Mouse (Mus musculus): ENCODE measurements around the gene Pitx3. TPM values are rescaled to one million over a fixed set of nuclear protein-coding genes. Genes with fewer than 3 reads are reported as not detected.

Pitx3 gene
- 0.18 TPM in 1 of 2 replicates, not detected in the other for total RNA-seq (2012; rRNA removed)

DNA sequence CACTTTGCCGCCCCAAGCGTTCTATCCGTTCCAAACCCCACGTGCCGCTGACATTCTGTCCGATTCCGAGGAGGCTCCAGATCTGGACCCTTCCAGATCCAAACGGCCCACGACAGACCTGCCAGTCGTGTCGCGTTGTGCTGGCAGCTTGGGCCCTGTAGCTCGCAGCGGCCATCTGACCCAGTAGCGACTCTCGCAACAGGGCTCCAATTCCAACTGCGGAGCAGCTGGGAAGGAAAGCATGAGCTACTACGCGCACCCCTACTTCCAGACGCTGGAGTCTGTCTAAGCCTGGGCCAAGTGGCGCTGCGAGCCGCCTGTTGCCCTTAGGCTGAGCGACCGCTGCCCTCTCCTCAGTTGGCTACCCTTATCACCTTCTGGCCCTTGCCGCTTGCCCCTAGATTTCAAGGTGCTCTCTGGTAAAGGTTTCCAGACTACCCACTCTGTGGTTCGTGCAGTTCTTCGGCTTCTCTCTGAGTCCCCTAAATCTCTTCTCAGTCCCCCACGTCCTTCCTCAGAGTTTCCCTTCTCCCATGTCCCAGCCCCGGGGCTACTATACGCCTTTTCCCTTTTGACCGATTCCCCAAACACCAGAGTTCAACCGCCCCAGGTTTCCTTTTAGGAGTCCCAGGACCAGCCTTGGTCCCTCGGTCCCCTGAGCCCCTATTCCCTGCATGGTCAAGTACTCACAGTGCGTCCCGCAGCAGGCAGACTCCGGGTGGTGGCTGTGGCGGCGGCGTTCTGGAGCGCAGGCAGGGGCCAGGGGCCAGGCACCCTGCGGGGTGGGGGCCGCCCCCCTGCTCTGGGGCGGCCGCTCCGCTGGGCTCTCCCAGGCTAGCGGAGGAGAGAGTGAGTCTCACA is at the start of gene Pitx3:
Gene Pitx3 (minus strand): TSS at position 816 of the 861 bp plus-strand sequence.
- no peaks in the 10 kb centered on the region for H3K9me3 ChIP-seq (ENCODE audit: control insufficient read depth, insufficient read depth, low read depth, low read length)
- TF ChIP-seq MAFK (IDR thresholded peaks at IDR 0.05; ENCODE audit: insufficient read depth, low read depth, low read length) (no peak), HCFC1 (IDR thresholded peaks at IDR 0.05; ENCODE audit: borderline replicate concordance, insufficient read depth, low read length) (no peak), ZNF384 (IDR thresholded peaks at IDR 0.05; ENCODE audit: low read depth, low read length) (no peak), ZC3H11A (IDR thresholded peaks at IDR 0.05; ENCODE audit: borderline replicate concordance, low read depth, low read length) (no peak), CHD2 (IDR thresholded peaks at IDR 0.05; ENCODE audit: low read depth, low read length) (no peak)
- no peak within 1 kb of the TSS for H3K27ac ChIP-seq (ENCODE audit: insufficient read depth, low read depth, low read length, poor library complexity, severe bottlenecking)
- H3K36me3 ChIP-seq (ENCODE audit: control insufficient read depth, insufficient read depth, low read length, poor library complexity, severe bottlenecking), result no peaks in the 10 kb centered on the region
- in situ Hi-C loops (cut with MboI; ENCODE audit: low sequenced_read_pairs in 2 of 2, unreplicated experiment in 2 of 2), result no loop called here
- H3K4me1 ChIP-seq (ENCODE audit: control insufficient read depth in 2 of 2, insufficient read depth in 2 of 2, low read length in 2 of 2, poor library complexity in 1 of 2), result no peaks in the 10 kb centered on the region
- H3K4me3 ChIP-seq (ENCODE audit: insufficient read depth in 1 of 2, low read depth in 1 of 2, low read length in 2 of 2, poor library complexity in 1 of 2, severe bottlenecking in 1 of 2), result peak within 1 kb of the TSS; percentile 65 to 86
- peak within 1 kb of the TSS; percentile 5; the same call in 1 of the 2 replicates for H3K9ac ChIP-seq (ENCODE audit: insufficient read depth, low read depth, low read length, poor library complexity, severe bottlenecking)
- no peak for DNase-seq (ENCODE audit: low read depth, low spot score)

DNA sequence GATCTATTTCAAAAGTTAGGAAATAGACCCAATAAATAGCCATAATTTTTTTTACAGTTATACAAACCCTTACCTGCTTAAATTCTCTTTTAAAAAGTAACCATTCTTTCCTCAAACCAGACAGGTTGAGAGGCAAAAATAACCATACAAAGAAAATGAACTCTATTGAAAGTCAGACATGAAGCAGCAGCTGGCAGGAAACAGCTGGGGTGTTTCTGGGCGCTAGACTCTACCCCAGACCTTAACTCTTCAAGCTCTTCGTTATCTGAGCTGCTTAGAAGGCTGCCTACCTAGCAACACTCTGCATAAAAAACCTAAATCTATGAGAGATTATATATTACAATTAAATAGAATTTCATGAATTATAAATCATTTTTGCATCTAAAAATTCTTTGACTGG is 39.1 kb upstream of the Pitx3 start:
- H3K9me3 ChIP-seq (ENCODE audit: control insufficient read depth, insufficient read depth, low read depth, low read length), result no peaks in the 10 kb centered on the region

DNA sequence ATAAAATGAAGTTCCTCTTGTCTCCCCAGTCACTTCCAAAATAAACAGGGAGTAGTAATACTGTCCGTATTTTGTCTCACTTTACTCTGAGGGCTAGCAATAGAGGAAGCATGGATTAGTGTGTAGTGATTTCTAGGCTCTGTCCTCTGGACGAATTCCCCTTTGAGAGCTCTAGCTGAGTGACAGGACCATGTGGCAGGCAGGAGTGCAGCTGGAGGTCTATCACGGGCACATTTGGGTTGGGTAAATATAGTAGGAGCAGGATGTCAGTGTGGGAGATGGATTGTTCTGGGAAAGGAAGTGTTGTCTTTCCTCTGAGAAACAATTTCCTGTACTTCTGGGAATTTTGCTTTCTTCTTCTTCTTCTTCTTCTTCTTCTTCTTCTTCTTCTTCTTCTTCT is 38.5 kb upstream of the Pitx3 start:
- H3K27ac ChIP-seq (ENCODE audit: insufficient read depth, low read depth, low read length, poor library complexity, severe bottlenecking), result no peak overlapping the region
- H3K4me1 ChIP-seq (ENCODE audit: control insufficient read depth in 2 of 2, insufficient read depth in 2 of 2, low read length in 2 of 2, poor library complexity in 1 of 2), result no peaks in the 10 kb centered on the region
- H3K36me3 ChIP-seq (ENCODE audit: control insufficient read depth, insufficient read depth, low read length, poor library complexity, severe bottlenecking), result no peaks in the 10 kb centered on the region
- no peaks in the 10 kb centered on the region for H3K9me3 ChIP-seq (ENCODE audit: control insufficient read depth, insufficient read depth, low read depth, low read length)
- in situ Hi-C loops (cut with MboI; ENCODE audit: low sequenced_read_pairs in 2 of 2, unreplicated experiment in 2 of 2), result no loop called here
- no peak overlapping the region for H3K4me3 ChIP-seq (ENCODE audit: insufficient read depth in 1 of 2, low read depth in 1 of 2, low read length in 2 of 2, poor library complexity in 1 of 2, severe bottlenecking in 1 of 2)
- DNase-seq (ENCODE audit: low read depth, low spot score), result no peak
- no peak for TF ChIP-seq MAFK (IDR thresholded peaks at IDR 0.05; ENCODE audit: insufficient read depth, low read depth, low read length)
- no peak for TF ChIP-seq CHD2 (IDR thresholded peaks at IDR 0.05; ENCODE audit: low read depth, low read length)
- TF ChIP-seq HCFC1 (IDR thresholded peaks at IDR 0.05; ENCODE audit: borderline replicate concordance, insufficient read depth, low read length), result no peak
- TF ChIP-seq ZNF384 (IDR thresholded peaks at IDR 0.05; ENCODE audit: low read depth, low read length), result no peak
- no peak for TF ChIP-seq ZC3H11A (IDR thresholded peaks at IDR 0.05; ENCODE audit: borderline replicate concordance, low read depth, low read length)
- no peak overlapping the region for H3K9ac ChIP-seq (ENCODE audit: insufficient read depth, low read depth, low read length, poor library complexity, severe bottlenecking)

More for the DNA sequence above, 39.1 kb upstream of the Pitx3 start:
- DNase-seq (ENCODE audit: low read depth, low spot score), result no peak
- Histone ChIP-seq H3K27ac (ENCODE audit: insufficient read depth, low read depth, low read length, poor library complexity, severe bottlenecking) (no peak overlapping the region), H3K4me1 (ENCODE audit: control insufficient read depth in 2 of 2, insufficient read depth in 2 of 2, low read length in 2 of 2, poor library complexity in 1 of 2) (no peaks in the 10 kb centered on the region), H3K4me3 (ENCODE audit: insufficient read depth in 1 of 2, low read depth in 1 of 2, low read length in 2 of 2, poor library complexity in 1 of 2, severe bottlenecking in 1 of 2) (no peak overlapping the region), H3K36me3 (ENCODE audit: control insufficient read depth, insufficient read depth, low read length, poor library complexity, severe bottlenecking) (no peaks in the 10 kb centered on the region), H3K9ac (ENCODE audit: insufficient read depth, low read depth, low read length, poor library complexity, severe bottlenecking) (no peak overlapping the region)
- in situ Hi-C loops (cut with MboI; ENCODE audit: low sequenced_read_pairs in 2 of 2, unreplicated experiment in 2 of 2), result no loop called here
- no peak for TF ChIP-seq CHD2 (IDR thresholded peaks at IDR 0.05; ENCODE audit: low read depth, low read length)
- TF ChIP-seq ZC3H11A (IDR thresholded peaks at IDR 0.05; ENCODE audit: borderline replicate concordance, low read depth, low read length), result no peak
- TF ChIP-seq MAFK (IDR thresholded peaks at IDR 0.05; ENCODE audit: insufficient read depth, low read depth, low read length), result no peak
- no peak for TF ChIP-seq HCFC1 (IDR thresholded peaks at IDR 0.05; ENCODE audit: borderline replicate concordance, insufficient read depth, low read length)
- no peak for TF ChIP-seq ZNF384 (IDR thresholded peaks at IDR 0.05; ENCODE audit: low read depth, low read length)

DNA sequence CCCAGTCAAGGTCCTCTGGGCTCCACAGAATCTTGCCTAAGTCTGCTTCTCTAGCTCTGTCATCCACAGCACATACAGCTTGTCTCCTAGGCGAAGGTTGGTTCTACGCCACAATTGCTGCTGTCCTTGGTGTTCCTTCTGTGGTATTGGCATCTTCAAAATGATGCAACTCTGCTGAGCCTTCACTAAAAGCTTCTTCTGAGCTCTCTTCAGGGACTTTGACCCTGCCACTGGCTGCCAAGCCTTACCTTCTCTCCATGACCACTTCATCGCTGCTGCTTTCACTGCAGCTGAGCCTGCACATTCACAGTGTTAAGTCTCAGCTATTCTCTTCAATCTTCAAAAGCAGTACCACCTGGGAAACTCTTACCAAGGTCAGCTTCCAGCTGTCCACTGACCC is 34.1 kb upstream of the Pitx3 start:
- Histone ChIP-seq H3K9ac (ENCODE audit: insufficient read depth, low read depth, low read length, poor library complexity, severe bottlenecking) (no peak overlapping the region), H3K4me1 (ENCODE audit: control insufficient read depth in 2 of 2, insufficient read depth in 2 of 2, low read length in 2 of 2, poor library complexity in 1 of 2) (no peaks in the 10 kb centered on the region), H3K9me3 (ENCODE audit: control insufficient read depth, insufficient read depth, low read depth, low read length) (no peaks in the 10 kb centered on the region), H3K27ac (ENCODE audit: insufficient read depth, low read depth, low read length, poor library complexity, severe bottlenecking) (no peak overlapping the region), H3K36me3 (ENCODE audit: control insufficient read depth, insufficient read depth, low read length, poor library complexity, severe bottlenecking) (no peaks in the 10 kb centered on the region), H3K4me3 (ENCODE audit: insufficient read depth in 1 of 2, low read depth in 1 of 2, low read length in 2 of 2, poor library complexity in 1 of 2, severe bottlenecking in 1 of 2) (no peak overlapping the region)
- TF ChIP-seq CHD2 (IDR thresholded peaks at IDR 0.05; ENCODE audit: low read depth, low read length) (no peak), MAFK (IDR thresholded peaks at IDR 0.05; ENCODE audit: insufficient read depth, low read depth, low read length) (no peak), ZC3H11A (IDR thresholded peaks at IDR 0.05; ENCODE audit: borderline replicate concordance, low read depth, low read length) (no peak), ZNF384 (IDR thresholded peaks at IDR 0.05; ENCODE audit: low read depth, low read length) (no peak), HCFC1 (IDR thresholded peaks at IDR 0.05; ENCODE audit: borderline replicate concordance, insufficient read depth, low read length) (no peak)
- no peak for DNase-seq (ENCODE audit: low read depth, low spot score)
- in situ Hi-C loops (cut with MboI; ENCODE audit: low sequenced_read_pairs in 2 of 2, unreplicated experiment in 2 of 2), result no loop called here
